Mouse (Mus musculus): ENCODE measurements around the gene Prkd2. TPM values are rescaled to one million over a fixed set of nuclear protein-coding genes. Genes with fewer than 3 reads are reported as not detected.

Gene Prkd2
- polyA plus RNA-seq (2014; fragmentation: Illumina TruSeq; extraction: RNeasy Lipid Tissue Mini Kit (QIAGEN cat#74804); ENCODE audit: low read depth, low replicate concordance): 22.1 TPM

GRCm38 (mm10) chr7:16842645-16843063 lies at the start of gene Prkd2:
Prkd2 (plus strand) TSS chr7:16842902.

GRCm38 (mm10) chr7:16815351-16815941 lies 27.3 kb upstream of the Prkd2 start, which contains the start of gene Strn4:
Strn4 (plus strand) TSS chr7:16815889.

GRCm38 (mm10) chr7:16816475-16817122 lies 26.1 kb upstream of the Prkd2 start, which contains the start of gene Fkrp:
Fkrp (minus strand) TSS chr7:16816732.

GRCm38 (mm10) chr7:16875310-16875325 lies 32.4 kb downstream of the Prkd2 start, which contains the start of gene Dact3:
Dact3 (plus strand) TSS chr7:16875317.

GRCm38 (mm10) chr7:16891641-16892351 lies 49.1 kb downstream of the Prkd2 start, which contains the start of gene Gng8:
Gng8 (plus strand) TSS chr7:16891786.

GRCm38 (mm10) chr7:16906281-16906680 lies 63.6 kb downstream of the Prkd2 start, which contains the start of gene Ptgir:
Ptgir (plus strand) TSS chr7:16906490.

Other genes with a start within 250 kb of the Prkd2 start
- 19.0 TPM for gene Arhgap35, start 227.9 kb upstream of the Prkd2 start, polyA plus RNA-seq (2014; fragmentation: Illumina TruSeq; extraction: RNeasy Lipid Tissue Mini Kit (QIAGEN cat#74804); ENCODE audit: low read depth, low replicate concordance)
- gene Ceacam15, start 167.2 kb upstream of the Prkd2 start, polyA plus RNA-seq (2014; fragmentation: Illumina TruSeq; extraction: RNeasy Lipid Tissue Mini Kit (QIAGEN cat#74804); ENCODE audit: low read depth, low replicate concordance): not detected
- 0.30 TPM for gene Ceacam9, start 121.0 kb upstream of the Prkd2 start, polyA plus RNA-seq (2014; fragmentation: Illumina TruSeq; extraction: RNeasy Lipid Tissue Mini Kit (QIAGEN cat#74804); ENCODE audit: low read depth, low replicate concordance)
- gene Ap2s1, start 104.5 kb upstream of the Prkd2 start, polyA plus RNA-seq (2014; fragmentation: Illumina TruSeq; extraction: RNeasy Lipid Tissue Mini Kit (QIAGEN cat#74804); ENCODE audit: low read depth, low replicate concordance): 156 TPM
- gene Slc1a5, start 61.6 kb upstream of the Prkd2 start, polyA plus RNA-seq (2014; fragmentation: Illumina TruSeq; extraction: RNeasy Lipid Tissue Mini Kit (QIAGEN cat#74804); ENCODE audit: low read depth, low replicate concordance): 638 TPM
- gene Strn4, start 27.0 kb upstream of the Prkd2 start, polyA plus RNA-seq (2014; fragmentation: Illumina TruSeq; extraction: RNeasy Lipid Tissue Mini Kit (QIAGEN cat#74804); ENCODE audit: low read depth, low replicate concordance): 61.2 TPM
- 19.1 TPM for gene Fkrp, start 26.2 kb upstream of the Prkd2 start, polyA plus RNA-seq (2014; fragmentation: Illumina TruSeq; extraction: RNeasy Lipid Tissue Mini Kit (QIAGEN cat#74804); ENCODE audit: low read depth, low replicate concordance)
- gene Dact3, start 32.4 kb downstream of the Prkd2 start, polyA plus RNA-seq (2014; fragmentation: Illumina TruSeq; extraction: RNeasy Lipid Tissue Mini Kit (QIAGEN cat#74804); ENCODE audit: low read depth, low replicate concordance): 5.9 TPM
- gene Gng8, start 48.9 kb downstream of the Prkd2 start, polyA plus RNA-seq (2014; fragmentation: Illumina TruSeq; extraction: RNeasy Lipid Tissue Mini Kit (QIAGEN cat#74804); ENCODE audit: low read depth, low replicate concordance): 4.3 TPM
- 2.4 TPM for gene Ptgir, start 63.6 kb downstream of the Prkd2 start, polyA plus RNA-seq (2014; fragmentation: Illumina TruSeq; extraction: RNeasy Lipid Tissue Mini Kit (QIAGEN cat#74804); ENCODE audit: low read depth, low replicate concordance)
- gene Calm3, start 81.2 kb downstream of the Prkd2 start, polyA plus RNA-seq (2014; fragmentation: Illumina TruSeq; extraction: RNeasy Lipid Tissue Mini Kit (QIAGEN cat#74804); ENCODE audit: low read depth, low replicate concordance): 128 TPM
- 3.2 TPM for gene Pnmal2, start 101.8 kb downstream of the Prkd2 start, polyA plus RNA-seq (2014; fragmentation: Illumina TruSeq; extraction: RNeasy Lipid Tissue Mini Kit (QIAGEN cat#74804); ENCODE audit: low read depth, low replicate concordance)
- 0.19 TPM for gene Pnmal1, start 116.8 kb downstream of the Prkd2 start, polyA plus RNA-seq (2014; fragmentation: Illumina TruSeq; extraction: RNeasy Lipid Tissue Mini Kit (QIAGEN cat#74804); ENCODE audit: low read depth, low replicate concordance)
- gene Gm42372, start 140.2 kb downstream of the Prkd2 start, polyA plus RNA-seq (2014; fragmentation: Illumina TruSeq; extraction: RNeasy Lipid Tissue Mini Kit (QIAGEN cat#74804); ENCODE audit: low read depth, low replicate concordance): 0.16 TPM
- 3.5 TPM for gene Ccdc8, start 149.8 kb downstream of the Prkd2 start, polyA plus RNA-seq (2014; fragmentation: Illumina TruSeq; extraction: RNeasy Lipid Tissue Mini Kit (QIAGEN cat#74804); ENCODE audit: low read depth, low replicate concordance)
- 49.6 TPM for gene Ppp5c, start 185.0 kb downstream of the Prkd2 start, polyA plus RNA-seq (2014; fragmentation: Illumina TruSeq; extraction: RNeasy Lipid Tissue Mini Kit (QIAGEN cat#74804); ENCODE audit: low read depth, low replicate concordance)
- 3.4 TPM for gene Hif3a, start 219.5 kb downstream of the Prkd2 start, polyA plus RNA-seq (2014; fragmentation: Illumina TruSeq; extraction: RNeasy Lipid Tissue Mini Kit (QIAGEN cat#74804); ENCODE audit: low read depth, low replicate concordance)
- gene Psg16, start 231.1 kb downstream of the Prkd2 start, polyA plus RNA-seq (2014; fragmentation: Illumina TruSeq; extraction: RNeasy Lipid Tissue Mini Kit (QIAGEN cat#74804); ENCODE audit: low read depth, low replicate concordance): 0.20 TPM

Measured in adipose tissue, adult 10 weeks (tissue).